Mouse (Mus musculus): ENCODE data around the gene Plpp1. TPM values are rescaled to one million over a fixed set of nuclear protein-coding genes. Genes with fewer than 3 reads are reported as not detected.

The Plpp1 gene
- polyA plus RNA-seq, 1 experiment from 2014 or later: 42.6 TPM

DNA sequence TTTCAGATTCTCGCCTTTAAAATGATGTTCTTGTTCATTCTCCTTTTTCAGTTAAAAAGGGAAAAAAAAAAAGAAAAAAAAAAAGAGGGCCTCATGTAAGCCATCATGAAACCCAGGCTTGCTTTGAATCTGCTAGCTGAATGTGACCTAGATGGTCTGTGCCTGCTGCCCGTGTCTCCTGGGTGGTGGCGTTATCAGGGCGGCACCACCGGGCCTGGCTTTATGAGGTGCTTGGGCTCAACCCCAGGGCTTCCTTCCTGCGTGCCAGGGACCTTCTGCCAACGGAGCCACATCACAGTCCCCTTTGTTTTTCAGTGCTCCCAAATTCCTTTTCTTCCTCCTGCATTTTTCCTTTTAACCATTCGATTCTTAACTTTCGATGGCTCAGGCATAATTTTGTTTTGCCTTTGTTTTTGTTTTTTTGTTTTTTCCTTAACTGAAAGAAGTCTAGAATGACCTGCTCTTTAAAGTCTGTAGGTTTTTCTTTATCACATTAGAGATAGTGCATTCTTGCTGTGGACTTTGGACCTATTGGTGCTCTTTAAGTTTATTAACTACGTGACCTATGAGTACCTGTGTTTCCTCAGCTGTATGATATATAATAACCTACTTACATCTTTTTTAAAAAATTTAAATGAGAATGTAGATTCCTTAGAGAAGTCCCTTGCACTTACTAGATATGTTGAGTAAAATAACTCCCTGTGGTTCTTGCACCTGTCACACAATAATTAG, 7.5 kb downstream of the Plpp1 start:
- Histone ChIP-seq H3K9me3 (replicated peaks; ENCODE audit: control insufficient read depth, low read length) (no peaks in the 10 kb centered on the region), H3K9ac (ENCODE audit: low read depth, low read length) (no peak overlapping the region), H3K27me3 (ENCODE audit: control insufficient read depth, insufficient read depth, low read depth, low read length) (no peaks in the 10 kb centered on the region), H3K36me3 (ENCODE audit: control insufficient read depth, insufficient read depth) (peaks cover 16% of the 10 kb centered on the region), H3K27ac (ENCODE audit: low read length) (peak overlapping the region; percentile 79), H3K4me3 (ENCODE audit: low read depth, low read length) (no peak overlapping the region), H3K4me1 (ENCODE audit: control insufficient read depth, low read depth, low read length) (peaks cover 49% of the 10 kb centered on the region), H3K4me2 (ENCODE audit: low read depth, low read length) (peak overlapping the region; percentile 37)
- WGBS (ENCODE audit: insufficient replicate concordance): 21% methylated on average over 10 of the region's 10 CpGs
- peak; percentile 95 for ATAC-seq (ENCODE audit: low read depth)

DNA sequence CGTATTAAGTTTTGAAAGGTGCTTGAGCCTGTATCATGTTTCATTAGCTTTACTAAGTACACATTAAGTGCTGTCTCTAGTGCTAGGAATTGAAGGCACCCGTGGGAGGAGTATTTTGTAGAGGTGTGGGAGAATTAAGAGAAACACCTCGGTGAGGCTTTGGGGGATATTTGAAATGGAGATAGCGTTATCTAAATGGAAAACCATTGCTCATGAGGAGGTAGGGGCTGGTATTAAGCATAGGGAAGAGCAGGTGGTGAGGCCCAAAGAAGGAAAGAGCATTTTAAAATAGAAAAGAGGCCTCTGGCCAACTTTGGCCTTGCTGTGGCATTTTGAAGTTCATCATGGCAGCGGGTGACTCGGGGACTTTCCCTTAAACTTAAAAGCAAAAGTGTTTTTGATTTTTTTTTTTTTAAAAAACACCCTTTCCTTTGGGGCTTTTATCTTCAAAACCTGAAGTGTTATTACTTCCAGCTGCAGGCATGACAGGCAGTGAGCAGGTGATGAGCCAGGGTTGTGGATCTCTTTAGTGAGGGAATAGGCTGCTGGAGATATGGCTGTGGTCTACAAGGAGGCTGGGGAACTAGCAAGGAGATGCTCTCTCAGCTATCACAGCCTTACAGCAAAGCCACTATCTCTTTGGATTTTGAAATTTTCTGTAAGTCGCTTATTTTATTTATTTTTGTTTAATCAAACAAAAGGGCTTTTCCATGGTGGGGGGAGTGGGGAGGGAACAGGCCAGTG, 9.1 kb downstream of the Plpp1 start:
- Histone ChIP-seq H3K4me3 (ENCODE audit: low read depth, low read length) (no peak overlapping the region), H3K9ac (ENCODE audit: low read depth, low read length) (peak overlapping the region; percentile 38), H3K36me3 (ENCODE audit: control insufficient read depth, insufficient read depth) (peaks cover 16% of the 10 kb centered on the region), H3K4me1 (ENCODE audit: control insufficient read depth, low read depth, low read length) (peaks cover 39% of the 10 kb centered on the region), H3K27ac (ENCODE audit: low read length) (peak overlapping the region; percentile 78), H3K27me3 (ENCODE audit: control insufficient read depth, insufficient read depth, low read depth, low read length) (no peaks in the 10 kb centered on the region), H3K9me3 (replicated peaks; ENCODE audit: control insufficient read depth, low read length) (no peaks in the 10 kb centered on the region), H3K4me2 (ENCODE audit: low read depth, low read length) (peak overlapping the region; percentile 31)
- ATAC-seq (ENCODE audit: low read depth): peak; percentile 16; the same call in 1 of the 2 replicates
- WGBS (ENCODE audit: insufficient replicate concordance): 43% methylated on average over 7 of the region's 7 CpGs

DNA sequence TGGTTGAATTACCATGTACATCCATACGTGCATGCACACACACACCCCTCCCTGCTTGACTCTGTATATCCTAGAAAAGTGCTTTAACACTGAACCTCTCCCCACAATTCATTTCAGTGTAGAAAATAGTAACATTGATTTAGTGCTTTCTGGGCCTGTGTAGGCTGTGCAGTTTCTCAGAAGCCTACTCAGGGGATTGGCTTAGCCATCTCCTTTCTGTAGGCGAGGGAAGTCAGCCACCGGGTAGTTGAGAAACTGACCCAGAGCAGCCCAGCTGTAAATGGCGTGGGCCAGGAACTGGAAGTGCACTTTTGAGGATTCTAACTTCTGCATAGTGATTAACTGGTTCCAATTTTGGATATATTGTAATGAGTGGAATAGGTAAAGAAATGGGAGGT, 9.7 kb downstream of the Plpp1 start:
- Histone ChIP-seq H3K9me3 (replicated peaks; ENCODE audit: control insufficient read depth, low read length) (no peaks in the 10 kb centered on the region), H3K27me3 (ENCODE audit: control insufficient read depth, insufficient read depth, low read depth, low read length) (no peaks in the 10 kb centered on the region), H3K4me2 (ENCODE audit: low read depth, low read length) (peak overlapping the region; percentile 31; the same call in 1 of the 2 replicates), H3K36me3 (ENCODE audit: control insufficient read depth, insufficient read depth) (peaks cover 16% of the 10 kb centered on the region), H3K27ac (ENCODE audit: low read length) (peak overlapping the region; percentile 78), H3K4me3 (ENCODE audit: low read depth, low read length) (no peak overlapping the region), H3K9ac (ENCODE audit: low read depth, low read length) (peak overlapping the region; percentile 38), H3K4me1 (ENCODE audit: control insufficient read depth, low read depth, low read length) (peaks cover 39% of the 10 kb centered on the region)
- no peak for ATAC-seq (ENCODE audit: low read depth)
- WGBS (ENCODE audit: insufficient replicate concordance): 64% methylated on average over 4 of the region's 4 CpGs

DNA sequence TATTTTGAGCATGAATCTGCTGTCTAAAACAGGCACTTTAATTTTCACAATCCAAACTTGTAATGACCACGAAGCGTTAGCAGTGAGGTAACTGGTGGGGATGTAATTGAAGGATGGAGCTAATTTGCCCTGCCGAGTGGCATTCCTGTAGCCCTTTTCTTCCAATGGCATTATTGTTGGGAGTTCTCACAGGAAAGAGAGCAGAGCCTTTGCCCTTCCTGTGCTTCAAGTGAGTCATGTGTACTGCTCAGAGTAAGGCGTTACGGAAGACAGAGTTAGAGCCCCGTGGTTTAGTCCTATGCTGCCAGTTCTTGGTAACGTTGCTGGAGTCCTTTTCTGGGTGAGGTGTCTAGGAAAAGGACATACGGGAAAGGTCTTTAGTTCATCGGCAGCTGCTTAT, 10.2 kb downstream of the Plpp1 start:
- 44% methylated on average over 9 of the region's 9 CpGs for whole genome bisulfite sequencing (ENCODE audit: insufficient replicate concordance)
- ATAC-seq (ENCODE audit: low read depth): no peak
- H3K4me1 ChIP-seq (ENCODE audit: control insufficient read depth, low read depth, low read length): peaks cover 41% of the 10 kb centered on the region
- no peak overlapping the region for H3K4me3 ChIP-seq (ENCODE audit: low read depth, low read length)
- H3K27me3 ChIP-seq (ENCODE audit: control insufficient read depth, insufficient read depth, low read depth, low read length): no peaks in the 10 kb centered on the region
- H3K36me3 ChIP-seq (ENCODE audit: control insufficient read depth, insufficient read depth): peaks cover 13% of the 10 kb centered on the region
- no peak overlapping the region for H3K4me2 ChIP-seq (ENCODE audit: low read depth, low read length)
- peak overlapping the region; percentile 78 for H3K27ac ChIP-seq (ENCODE audit: low read length)
- 0 out of 2 replicates have a peak overlapping the region, but pooled peaks have one; percentile 9 for H3K9ac ChIP-seq (ENCODE audit: low read depth, low read length)
- H3K9me3 ChIP-seq (replicated peaks; ENCODE audit: control insufficient read depth, low read length): no peaks in the 10 kb centered on the region

DNA sequence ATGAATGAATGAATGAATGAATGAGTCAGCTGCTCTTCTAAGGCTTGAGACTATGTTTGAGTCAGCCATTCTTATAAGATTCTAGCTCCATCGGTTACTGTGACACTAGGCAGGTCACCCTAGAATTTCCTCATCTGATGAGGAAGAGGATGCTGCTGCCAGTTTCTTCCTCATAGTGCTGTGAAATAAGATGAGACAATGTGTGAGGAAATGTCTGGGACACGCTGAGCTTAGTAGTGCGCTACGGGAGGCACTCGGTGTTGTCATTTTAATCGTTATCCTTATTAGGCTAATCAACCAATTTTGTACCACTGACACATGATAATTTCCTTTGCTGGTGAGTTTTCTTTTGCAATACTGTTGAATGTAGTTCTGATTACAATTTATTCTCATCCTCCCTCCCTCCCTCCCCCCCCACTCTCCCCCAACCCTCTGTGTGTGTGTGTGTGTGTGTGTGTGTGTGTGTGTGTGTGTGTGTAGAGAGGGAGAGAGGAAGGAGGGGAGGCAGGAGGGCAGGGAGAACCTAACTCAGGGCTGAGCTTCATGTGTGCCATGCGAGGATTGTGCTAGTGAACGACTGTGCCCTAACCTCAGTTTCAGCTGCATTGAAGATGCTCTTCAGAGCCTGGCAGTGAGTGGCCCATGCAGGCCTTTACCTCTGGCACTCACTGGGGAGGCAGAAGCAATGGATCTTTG, 11.3 kb downstream of the Plpp1 start:
- Histone ChIP-seq H3K4me1 (ENCODE audit: control insufficient read depth, low read depth, low read length) (peaks cover 52% of the 10 kb centered on the region), H3K9me3 (replicated peaks; ENCODE audit: control insufficient read depth, low read length) (no peaks in the 10 kb centered on the region)
- ATAC-seq (ENCODE audit: low read depth): no peak

DNA sequence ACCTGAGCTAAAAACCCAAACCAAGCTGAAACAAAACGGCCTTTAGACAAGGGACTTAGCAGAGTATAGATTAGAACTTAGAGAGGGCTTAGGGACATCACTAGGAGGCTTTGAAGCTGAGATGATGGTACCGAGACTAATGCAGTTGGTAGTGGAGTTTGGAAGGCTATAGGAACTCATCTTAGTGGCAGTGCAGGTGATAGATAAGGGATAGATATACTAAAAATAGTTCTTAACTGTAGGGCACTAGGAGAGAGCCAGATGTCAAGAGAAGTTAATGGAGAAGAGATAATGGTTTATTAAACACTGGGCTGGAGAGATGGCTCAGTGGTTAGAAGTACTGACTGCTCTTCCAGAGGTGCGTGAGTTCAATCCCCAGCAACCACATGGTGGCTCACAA, 15.4 kb downstream of the Plpp1 start:
- peak; percentile 92 for ATAC-seq (ENCODE audit: low read depth)

More for the DNA sequence above, 11.3 kb downstream of the Plpp1 start:
- 71% methylated on average over 8 of the region's 8 CpGs for WGBS (ENCODE audit: insufficient replicate concordance)
- Histone ChIP-seq H3K4me3 (ENCODE audit: low read depth, low read length) (no peak overlapping the region), H3K4me2 (ENCODE audit: low read depth, low read length) (no peak overlapping the region), H3K36me3 (ENCODE audit: control insufficient read depth, insufficient read depth) (peaks cover 2% of the 10 kb centered on the region; the same call in 1 of the 2 replicates), H3K9ac (ENCODE audit: low read depth, low read length) (no peak overlapping the region), H3K27me3 (ENCODE audit: control insufficient read depth, insufficient read depth, low read depth, low read length) (no peaks in the 10 kb centered on the region), H3K27ac (ENCODE audit: low read length) (no peak overlapping the region)

DNA sequence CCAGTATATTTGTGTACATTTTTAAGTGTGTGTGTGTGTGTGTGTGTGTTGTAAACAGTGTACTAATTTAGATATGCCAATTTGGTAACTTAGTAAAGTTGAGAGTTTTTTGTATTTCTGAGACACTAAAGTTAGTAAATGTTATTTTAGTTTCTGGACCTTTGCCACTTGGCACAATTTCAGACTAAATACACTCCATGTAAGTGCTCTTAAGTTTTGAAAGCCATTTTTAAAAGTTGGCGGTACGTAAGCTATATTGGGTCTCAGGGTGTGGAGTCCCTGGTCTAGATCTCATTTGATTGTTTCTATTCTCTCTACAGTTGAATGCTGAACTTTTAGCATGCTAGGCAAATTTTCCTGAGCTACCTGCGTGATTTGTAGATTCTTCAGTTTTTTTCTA, 17.5 kb downstream of the Plpp1 start:
- Histone ChIP-seq H3K4me2 (ENCODE audit: low read depth, low read length) (no peak overlapping the region), H3K9me3 (replicated peaks; ENCODE audit: control insufficient read depth, low read length) (no peaks in the 10 kb centered on the region), H3K4me3 (ENCODE audit: low read depth, low read length) (no peak overlapping the region), H3K9ac (ENCODE audit: low read depth, low read length) (no peak overlapping the region), H3K27ac (ENCODE audit: low read length) (no peak overlapping the region), H3K27me3 (ENCODE audit: control insufficient read depth, insufficient read depth, low read depth, low read length) (no peaks in the 10 kb centered on the region), H3K4me1 (ENCODE audit: control insufficient read depth, low read depth, low read length) (peaks cover 23% of the 10 kb centered on the region), H3K36me3 (ENCODE audit: control insufficient read depth, insufficient read depth) (no peaks in the 10 kb centered on the region; the same call in 1 of the 2 replicates)
- WGBS (ENCODE audit: insufficient replicate concordance): 89% methylated on average over 3 of the region's 3 CpGs
- ATAC-seq (ENCODE audit: low read depth): no peak

More for the DNA sequence above, 15.4 kb downstream of the Plpp1 start:
- peaks cover 27% of the 10 kb centered on the region for H3K4me1 ChIP-seq (ENCODE audit: control insufficient read depth, low read depth, low read length)
- peak overlapping the region; percentile 36 for H3K27ac ChIP-seq (ENCODE audit: low read length)
- H3K36me3 ChIP-seq (ENCODE audit: control insufficient read depth, insufficient read depth): no peaks in the 10 kb centered on the region; the same call in 1 of the 2 replicates
- no peak overlapping the region for H3K4me3 ChIP-seq (ENCODE audit: low read depth, low read length)
- H3K4me2 ChIP-seq (ENCODE audit: low read depth, low read length): no peak overlapping the region
- H3K9me3 ChIP-seq (replicated peaks; ENCODE audit: control insufficient read depth, low read length): no peaks in the 10 kb centered on the region
- WGBS (ENCODE audit: insufficient replicate concordance): 26% methylated on average over 3 of the region's 3 CpGs
- no peak overlapping the region for H3K9ac ChIP-seq (ENCODE audit: low read depth, low read length)
- no peaks in the 10 kb centered on the region for H3K27me3 ChIP-seq (ENCODE audit: control insufficient read depth, insufficient read depth, low read depth, low read length)

DNA sequence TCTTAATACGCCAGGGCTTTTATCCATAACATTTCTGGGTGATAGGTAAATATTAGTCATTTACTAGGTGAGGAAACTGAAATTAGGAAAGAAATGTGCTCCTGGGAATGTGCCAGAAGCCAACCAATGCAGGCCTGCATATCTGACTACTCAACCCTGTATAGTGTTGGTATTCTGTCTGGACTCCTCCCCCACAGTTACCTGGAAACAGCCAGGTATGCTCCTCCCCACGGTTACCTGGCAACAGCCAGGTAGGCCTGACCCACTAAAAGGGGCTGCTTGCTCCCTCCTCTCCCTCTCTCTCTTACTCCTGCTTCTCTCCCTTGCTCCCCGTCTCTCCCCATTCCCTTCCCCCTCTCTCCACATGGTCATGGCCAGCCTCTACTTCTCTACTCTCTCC, 21.8 kb downstream of the Plpp1 start:
- Histone ChIP-seq H3K4me2 (ENCODE audit: low read depth, low read length) (no peak overlapping the region), H3K27ac (ENCODE audit: low read length) (no peak overlapping the region), H3K4me1 (ENCODE audit: control insufficient read depth, low read depth, low read length) (peaks cover 10% of the 10 kb centered on the region), H3K9ac (ENCODE audit: low read depth, low read length) (no peak overlapping the region), H3K27me3 (ENCODE audit: control insufficient read depth, insufficient read depth, low read depth, low read length) (no peaks in the 10 kb centered on the region), H3K36me3 (ENCODE audit: control insufficient read depth, insufficient read depth) (peaks cover 5% of the 10 kb centered on the region), H3K4me3 (ENCODE audit: low read depth, low read length) (no peak overlapping the region), H3K9me3 (replicated peaks; ENCODE audit: control insufficient read depth, low read length) (no peaks in the 10 kb centered on the region)
- no peak for ATAC-seq (ENCODE audit: low read depth)
- WGBS (ENCODE audit: insufficient replicate concordance): 79% methylated on average over 3 of the region's 3 CpGs
